ENCODE assay signal across 8 mouse cellular contexts in the genomic region with DNA sequence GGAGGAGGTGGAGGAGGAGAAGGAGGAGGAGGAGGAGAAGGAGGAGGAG. TPM values are rescaled to one million over a fixed set of nuclear protein-coding genes. Genes with fewer than 3 reads are reported as not detected.
A peak's percentile ranks its signal among the peaks of the same experiment; 100 is the strongest.
DNase-seq lines count a peak whose midpoint lies in the region; ATAC-seq and TF ChIP-seq lines count a peak whose summit lies in the region.
"Not testable (repeated sequence)": the region's sequence is repeated elsewhere in the genome, so short reads cannot be mapped to it uniquely, and the experiment has no call there.

A gene (minus strand): TSS at position 39 of the 49 bp plus-strand sequence.

- peak within 1 kb of the TSS; percentile 79 for H3K4me2 ChIP-seq in forebrain, embryonic 14.5 days (ENCODE audit: low read length)
- peak within 1 kb of the TSS; percentile 84 for H3K4me2 ChIP-seq in heart, embryonic 11.5 days
- peak within 1 kb of the TSS; percentile 66 for H3K4me2 ChIP-seq in hindbrain, embryonic 15.5 days
- peak within 1 kb of the TSS; percentile 89 for H3K4me2 ChIP-seq in liver, embryonic 12.5 days
- peak within 1 kb of the TSS; percentile 66 for H3K4me2 ChIP-seq in midbrain, embryonic 14.5 days (ENCODE audit: low read length)

- not testable (repeated sequence) for H3K27ac ChIP-seq in bone marrow macrophage, adult 2 months (ENCODE audit: insufficient read depth, low read depth, low read length)
- H3K27ac ChIP-seq in forebrain, embryonic 14.5 days (ENCODE audit: low read depth, low read length), result peak within 1 kb of the TSS; percentile 99
- H3K27ac ChIP-seq in heart, embryonic 11.5 days (ENCODE audit: low read depth, low read length), result peak within 1 kb of the TSS; percentile 95
- peak within 1 kb of the TSS; percentile 98 for H3K27ac ChIP-seq in hindbrain, embryonic 15.5 days (replicated peaks)
- peak within 1 kb of the TSS; percentile 81 for H3K27ac ChIP-seq in liver, embryonic 12.5 days
- H3K27ac ChIP-seq in midbrain, embryonic 14.5 days (replicated peaks; ENCODE audit: low read depth, low read length), result peak within 1 kb of the TSS; percentile 94
- peak within 1 kb of the TSS; percentile 42; the same call in 1 of the 2 replicates for H3K27ac ChIP-seq in testis, adult 2 months (ENCODE audit: control insufficient read depth, insufficient read depth, low read depth, low read length)

- not testable (repeated sequence) for TF ChIP-seq POLR2A in bone marrow macrophage, adult 2 months (IDR thresholded peaks at IDR 0.05; ENCODE audit: borderline replicate concordance, low read depth, low read length); testis, adult 2 months (IDR thresholded peaks at IDR 0.05; ENCODE audit: control insufficient read depth, low read depth, low read length)

- not testable (repeated sequence) for DNase-seq in forebrain, embryonic 14.5 days (ENCODE audit: low spot score); layer of hippocampus, postnatal 25 days (ENCODE audit: extremely low spot score in 1 of 2, low spot score in 1 of 2); midbrain, embryonic 14.5 days

- peak within 1 kb of the TSS; percentile 99 for H3K9ac ChIP-seq in forebrain, embryonic 14.5 days (ENCODE audit: low read length)
- peak within 1 kb of the TSS; percentile 90 for H3K9ac ChIP-seq in heart, embryonic 11.5 days (ENCODE audit: low read depth, low read length)
- peak within 1 kb of the TSS; percentile 97 for H3K9ac ChIP-seq in hindbrain, embryonic 15.5 days
- H3K9ac ChIP-seq in liver, embryonic 12.5 days, result peak within 1 kb of the TSS; percentile 73
- H3K9ac ChIP-seq in midbrain, embryonic 14.5 days (replicated peaks; ENCODE audit: low read length), result peak within 1 kb of the TSS; percentile 76

- H3K36me3 ChIP-seq in forebrain, embryonic 14.5 days (ENCODE audit: control insufficient read depth, insufficient read depth, low read length); heart, embryonic 11.5 days (ENCODE audit: control insufficient read depth, insufficient read depth, low read length); hindbrain, embryonic 15.5 days; liver, embryonic 12.5 days; midbrain, embryonic 14.5 days (ENCODE audit: control insufficient read depth, insufficient read depth, low read length); testis, adult 2 months (ENCODE audit: control insufficient read depth, insufficient read depth, low read length): not testable (repeated sequence)

- not testable (repeated sequence) for ATAC-seq in forebrain, embryonic 14.5 days; heart, embryonic 11.5 days (replicated peaks; ENCODE audit: insufficient number of reproducible peaks, low FRiP score, low TSS enrichment); hindbrain, embryonic 15.5 days (ENCODE audit: low FRiP score, low read depth); liver, embryonic 12.5 days; midbrain, embryonic 14.5 days (ENCODE audit: low FRiP score, low TSS enrichment)

- not testable (repeated sequence) for H3K4me1 ChIP-seq in bone marrow macrophage, adult 2 months (ENCODE audit: control insufficient read depth, insufficient read depth, low read length); forebrain, embryonic 14.5 days (ENCODE audit: control insufficient read depth, insufficient read depth, low read length); heart, embryonic 11.5 days (ENCODE audit: control insufficient read depth, insufficient read depth, low read length); testis, adult 2 months (ENCODE audit: control insufficient read depth, insufficient read depth, low read length)
- H3K4me1 ChIP-seq in hindbrain, embryonic 15.5 days (replicated peaks), result peaks cover 16% of the 10 kb centered on the region
- peaks cover 27% of the 10 kb centered on the region for H3K4me1 ChIP-seq in liver, embryonic 12.5 days
- peaks cover 14% of the 10 kb centered on the region for H3K4me1 ChIP-seq in midbrain, embryonic 14.5 days (ENCODE audit: control insufficient read depth, insufficient read depth, low read length)

- H3K9me3 ChIP-seq in forebrain, embryonic 14.5 days (replicated peaks; ENCODE audit: control insufficient read depth, low read length); heart, embryonic 11.5 days (replicated peaks; ENCODE audit: control insufficient read depth, low read length); hindbrain, embryonic 15.5 days; liver, embryonic 12.5 days (replicated peaks); midbrain, embryonic 14.5 days (ENCODE audit: control insufficient read depth, low read length): not testable (repeated sequence)

- not testable (repeated sequence) for TF ChIP-seq CTCF in bone marrow macrophage, adult 2 months (IDR thresholded peaks at IDR 0.05; ENCODE audit: low read depth, low read length); testis, adult 2 months (IDR thresholded peaks at IDR 0.05; ENCODE audit: control insufficient read depth, insufficient read depth, insufficient replicate concordance, low read depth, low read length)

- H3K4me3 ChIP-seq in bone marrow macrophage, adult 2 months (ENCODE audit: insufficient read depth, low read length), result peak within 1 kb of the TSS; percentile 65
- H3K4me3 ChIP-seq in forebrain, embryonic 14.5 days (ENCODE audit: low read depth, low read length), result peak within 1 kb of the TSS; percentile 78
- peak within 1 kb of the TSS; percentile 72 for H3K4me3 ChIP-seq in heart, embryonic 11.5 days (ENCODE audit: low read depth, low read length)
- H3K4me3 ChIP-seq in hindbrain, embryonic 15.5 days, result peak within 1 kb of the TSS; percentile 93
- peak within 1 kb of the TSS; percentile 71 for H3K4me3 ChIP-seq in liver, embryonic 12.5 days
- H3K4me3 ChIP-seq in midbrain, embryonic 14.5 days (replicated peaks; ENCODE audit: low read depth, low read length), result peak within 1 kb of the TSS; percentile 56
- H3K4me3 ChIP-seq in testis, adult 2 months (ENCODE audit: control insufficient read depth, low read depth, low read length), result peak within 1 kb of the TSS; percentile 79

- not testable (repeated sequence) for H3K27me3 ChIP-seq in forebrain, embryonic 14.5 days (replicated peaks; ENCODE audit: control insufficient read depth, insufficient read depth, low read length); heart, embryonic 11.5 days (ENCODE audit: control insufficient read depth, insufficient read depth, low read length); hindbrain, embryonic 15.5 days; liver, embryonic 12.5 days (replicated peaks); midbrain, embryonic 14.5 days (ENCODE audit: control insufficient read depth, insufficient read depth, low read length); testis, adult 2 months (ENCODE audit: control insufficient read depth, insufficient read depth, low read length)

RNA-seq across cellular contexts. Expression of the gene that starts here (rescaled TPM):
- 7.1 and 7.4 TPM in 2 replicates for polyA plus RNA-seq in bone marrow macrophage, adult 2 months (2012; ENCODE audit: insufficient read depth, insufficient read length, missing spikeins)
- polyA plus RNA-seq in forebrain, embryonic 14.5 days (2014; fragmentation: Nextera tagmentation; extraction: Ambion mirVana), result 66.7 and 76.8 TPM in 2 replicates
- 25.0 and 33.5 TPM in 2 replicates for polyA plus RNA-seq in heart, embryonic 11.5 days (2014; fragmentation: Nextera tagmentation; extraction: Ambion mirVana)
- 44.2 and 57.0 TPM in 2 replicates for polyA plus RNA-seq in hindbrain, embryonic 15.5 days (2015; fragmentation: Nextera tagmentation; extraction: Ambion mirVana)
- 100 to 1,000 TPM in 1 of 2 experiments, 10 to 100 TPM in 1; 98.0 to 114 TPM for total RNA-seq in layer of hippocampus, postnatal 25 days (2021)
- polyA plus RNA-seq in liver, embryonic 12.5 days (2016; fragmentation: Nextera tagmentation; extraction: Ambion mirVana), result 6.8 and 6.9 TPM in 2 replicates
- polyA plus RNA-seq in midbrain, embryonic 14.5 days (2014; fragmentation: Nextera tagmentation; extraction: Ambion mirVana), result 114 and 125 TPM in 2 replicates
- polyA plus RNA-seq in testis, adult 2 months (2012; rRNA removed), result 7.9 and 9.1 TPM in 2 replicates
